ENCODE assay signal across 13 mouse cellular contexts in genomic region chr11:95843421-95843950, GRCm38 (mm10). TPM values are rescaled to one million over a fixed set of nuclear protein-coding genes. Genes with fewer than 3 reads are reported as not detected.
DNase-seq lines count a peak whose midpoint lies in the region; ATAC-seq lines count a peak whose summit lies in the region.
"Had no signal": no experiment of that assay in that cellular context is flagged by ENCODE, and none has a peak within 500 bp of the region (broad histone marks: within the 10 kb centered on the region; RNA-seq: fewer than 3 reads in every experiment).

No protein-coding gene starts in this region.

- H3K9ac ChIP-seq in heart, embryonic 14.5 days (ENCODE audit: low read length) = peak overlapping the region; percentile 44; the same call in 1 of the 2 replicates
- no peak overlapping the region for H3K9ac ChIP-seq in liver, embryonic 15.5 days
- H3K9ac ChIP-seq in stomach, embryonic 16.5 days (ENCODE audit: low read length) = no peak overlapping the region
- H3K9ac ChIP-seq: embryonic facial prominence, embryonic 12.5 days; hindbrain, embryonic 12.5 days; neural tube, embryonic 12.5 days had no signal

- intact Hi-C loops in heart, postnatal 10 days (cut with DNase I) = no loop called here

- 0 out of 2 replicates have a peak, but pooled peaks cover 3% of the 10 kb centered on the region for H3K36me3 ChIP-seq in heart, embryonic 14.5 days (ENCODE audit: control insufficient read depth, insufficient read depth, low read length)
- H3K36me3 ChIP-seq in liver, embryonic 15.5 days (replicated peaks) = no peaks in the 10 kb centered on the region
- H3K36me3 ChIP-seq in stomach, embryonic 16.5 days (ENCODE audit: control insufficient read depth, insufficient read depth, low read length) = no peaks in the 10 kb centered on the region
- H3K36me3 ChIP-seq: embryonic facial prominence, embryonic 12.5 days; hindbrain, embryonic 12.5 days; neural tube, embryonic 12.5 days had no signal

- WGBS in heart, embryonic 14.5 days = 33% methylated on average over 6 of the region's 6 CpGs
- WGBS in liver, embryonic 15.5 days (ENCODE audit: insufficient replicate concordance) = 29% methylated on average over 6 of the region's 6 CpGs
- 52% methylated on average over 6 of the region's 6 CpGs for WGBS in stomach, embryonic 16.5 days

- no peaks in the 10 kb centered on the region for H3K9me3 ChIP-seq in heart, embryonic 14.5 days (ENCODE audit: control insufficient read depth, low read length)
- no peaks in the 10 kb centered on the region for H3K9me3 ChIP-seq in liver, embryonic 15.5 days (replicated peaks)
- H3K9me3 ChIP-seq in stomach, embryonic 16.5 days (replicated peaks; ENCODE audit: control insufficient read depth, low read length) = no peaks in the 10 kb centered on the region
- H3K9me3 ChIP-seq: embryonic facial prominence, embryonic 12.5 days; hindbrain, embryonic 12.5 days; neural tube, embryonic 12.5 days had no signal

- peak overlapping the region; percentile 52 for H3K4me2 ChIP-seq in heart, embryonic 14.5 days (ENCODE audit: low read length)
- peak overlapping the region; percentile 57 for H3K4me2 ChIP-seq in liver, embryonic 15.5 days
- H3K4me2 ChIP-seq in stomach, embryonic 16.5 days (ENCODE audit: low read depth, low read length) = peak overlapping the region; percentile 17; the same call in 1 of the 2 replicates
- H3K4me2 ChIP-seq: embryonic facial prominence, embryonic 12.5 days; hindbrain, embryonic 12.5 days; neural tube, embryonic 12.5 days had no signal

- no peak for DNase-seq in heart, postnatal 10 days
- DNase-seq in thymus, postnatal 14 days = peak; percentile 20
- no peak for DNase-seq in thymus, postnatal 36 days
- DNase-seq in layer of hippocampus, adult 9-11 months = no peak
- no peak for DNase-seq in Muller cell, postnatal 12 days (ENCODE audit: inconsistent ontology term)
- DNase-seq: cerebellum, adult 11-12 months; thymus, postnatal 25 days had no signal

- no peak for ATAC-seq in heart, embryonic 14.5 days (ENCODE audit: insufficient number of reproducible peaks, insufficient read depth, low FRiP score, low read depth)
- no peak for ATAC-seq in liver, embryonic 15.5 days (ENCODE audit: insufficient read depth)
- no peak for ATAC-seq in stomach, embryonic 16.5 days (ENCODE audit: insufficient read depth, low FRiP score)

- H3K27me3 ChIP-seq in heart, embryonic 14.5 days (ENCODE audit: control insufficient read depth, insufficient read depth, low read length) = no peaks in the 10 kb centered on the region; the same call in 1 of the 2 replicates
- peaks cover 29% of the 10 kb centered on the region for H3K27me3 ChIP-seq in liver, embryonic 15.5 days
- H3K27me3 ChIP-seq in stomach, embryonic 16.5 days (ENCODE audit: control insufficient read depth, insufficient read depth, low read length) = no peaks in the 10 kb centered on the region

- peak overlapping the region; percentile 20 to 22; a peak in 2 of 4 replicates for H3K4me3 ChIP-seq in heart, embryonic 14.5 days (ENCODE audit: control insufficient read depth in 1 of 2, insufficient read depth in 1 of 2, low read depth in 1 of 2, low read length in 2 of 2)
- H3K4me3 ChIP-seq in liver, embryonic 15.5 days (replicated peaks) = no peak overlapping the region
- H3K4me3 ChIP-seq in stomach, embryonic 16.5 days (replicated peaks; ENCODE audit: low read length) = no peak overlapping the region; the same call in 1 of the 2 replicates
- H3K4me3 ChIP-seq: embryonic facial prominence, embryonic 12.5 days; hindbrain, embryonic 12.5 days; neural tube, embryonic 12.5 days had no signal

- H3K27ac ChIP-seq in heart, embryonic 14.5 days (replicated peaks in 1 of 2; ENCODE audit: control insufficient read depth in 1 of 2, insufficient read depth in 1 of 2, low read depth in 2 of 2, low read length in 2 of 2) = peak overlapping the region; percentile 72 to 82
- peak overlapping the region; percentile 8; the same call in 1 of the 2 replicates for H3K27ac ChIP-seq in liver, embryonic 15.5 days (replicated peaks)
- H3K27ac ChIP-seq in stomach, embryonic 16.5 days (ENCODE audit: low read length) = 0 out of 2 replicates have a peak overlapping the region, but pooled peaks have one; percentile 68
- H3K27ac ChIP-seq: embryonic facial prominence, embryonic 12.5 days; hindbrain, embryonic 12.5 days; neural tube, embryonic 12.5 days had no signal

- peaks cover 4 to 5% of the 10 kb centered on the region in 2 experiments; a peak in 1 of 4 replicates for H3K4me1 ChIP-seq in heart, embryonic 14.5 days (ENCODE audit: control insufficient read depth in 2 of 2, insufficient read depth in 2 of 2, low read length in 2 of 2)
- H3K4me1 ChIP-seq in liver, embryonic 15.5 days (replicated peaks) = peaks cover 49% of the 10 kb centered on the region
- peaks cover 10% of the 10 kb centered on the region; the same call in 1 of the 2 replicates for H3K4me1 ChIP-seq in stomach, embryonic 16.5 days (ENCODE audit: control insufficient read depth, insufficient read depth, low read length)
- H3K4me1 ChIP-seq: neural tube, embryonic 12.5 days had no signal

RNA-seq across cellular contexts. Expression of gene Abi3, which starts 1.2 kb away (rescaled TPM):
- polyA plus RNA-seq in heart, embryonic 14.5 days (2014; fragmentation: Nextera tagmentation; extraction: Ambion mirVana) = 9.0 and 11.4 TPM in 2 replicates
- total RNA-seq in heart, postnatal 10 days (2021) = 10 to 100 TPM; 16.2 to 21.1 TPM
- 6.9 and 7.0 TPM in 2 replicates for polyA plus RNA-seq in liver, embryonic 15.5 days (2015; fragmentation: Nextera tagmentation; extraction: Ambion mirVana)
- 9.7 and 9.9 TPM in 2 replicates for polyA plus RNA-seq in stomach, embryonic 16.5 days (2015; fragmentation: Nextera tagmentation; extraction: Ambion mirVana)

RNA-seq across cellular contexts. Expression of gene Gngt2, which starts 6.5 kb away (rescaled TPM):
- polyA plus RNA-seq in heart, embryonic 14.5 days (2014; fragmentation: Nextera tagmentation; extraction: Ambion mirVana) = 34.1 and 34.2 TPM in 2 replicates
- 10 to 100 TPM; 24.7 to 26.0 TPM for total RNA-seq in heart, postnatal 10 days (2021)
- polyA plus RNA-seq in liver, embryonic 15.5 days (2015; fragmentation: Nextera tagmentation; extraction: Ambion mirVana) = 20.1 and 22.1 TPM in 2 replicates
- polyA plus RNA-seq in stomach, embryonic 16.5 days (2015; fragmentation: Nextera tagmentation; extraction: Ambion mirVana) = 16.1 and 18.2 TPM in 2 replicates

RNA-seq across cellular contexts. Expression of gene Phospho1, which starts 19.2 kb away (rescaled TPM):
- polyA plus RNA-seq in heart, embryonic 14.5 days (2014; fragmentation: Nextera tagmentation; extraction: Ambion mirVana) = 2.9 and 4.4 TPM in 2 replicates
- 100 to 1,000 TPM; 129 to 148 TPM for total RNA-seq in heart, postnatal 10 days (2021)
- polyA plus RNA-seq in liver, embryonic 15.5 days (2015; fragmentation: Nextera tagmentation; extraction: Ambion mirVana) = 6.4 and 7.1 TPM in 2 replicates
- polyA plus RNA-seq in stomach, embryonic 16.5 days (2015; fragmentation: Nextera tagmentation; extraction: Ambion mirVana) = 0.54 and 0.94 TPM in 2 replicates
- polyA plus RNA-seq: embryonic facial prominence, embryonic 12.5 days; hindbrain, embryonic 12.5 days; neural tube, embryonic 12.5 days had no signal

Comparison
In these comparisons a context has a peak if more than half of its experiments do, and no peak if none do; other contexts are left out.
1. H3K27ac ChIP-seq: peak in every context shown above with its lines; median percentile 77 in heart, embryonic 14.5 days; 68 in stomach, embryonic 16.5 days; 8 in liver, embryonic 15.5 days.
2. H3K4me3 ChIP-seq: peak in heart, embryonic 14.5 days (2 of 2); none in liver, embryonic 15.5 days (single experiment) and stomach, embryonic 16.5 days (single experiment).
3. Peak in every context shown above with its lines, with median percentiles within 50 percentile points of each other: H3K4me2 ChIP-seq.